Mouse (Mus musculus): Measurements from ENCODE around the gene Sparcl1.

DNA sequence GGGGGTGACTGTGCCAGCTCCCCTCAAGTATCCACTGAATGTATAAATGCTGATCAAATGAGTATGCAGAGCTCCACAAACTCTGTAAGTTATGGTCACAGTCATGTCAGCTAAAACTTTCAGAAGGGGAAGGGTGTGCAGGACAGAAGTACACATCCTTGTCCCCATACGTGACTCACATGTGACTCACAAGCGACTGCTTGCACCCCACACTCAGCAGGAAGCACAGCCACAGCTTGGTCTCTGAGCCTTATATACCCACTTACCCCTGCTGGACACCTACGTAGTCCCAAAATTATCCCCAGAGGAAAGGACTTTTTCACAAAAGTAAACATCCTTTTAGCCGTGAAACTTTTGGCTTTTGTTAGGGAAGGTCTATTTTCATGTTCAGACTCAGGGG, 20.2 kb upstream of the Sparcl1 start:
- TF ChIP-seq MYOD1 (IDR thresholded peaks at IDR 0.05; ENCODE audit: control insufficient read depth, insufficient read length, low read depth) (no peak), CTCF (IDR thresholded peaks at IDR 0.05; ENCODE audit: control insufficient read depth, insufficient read depth, insufficient read length) (no peak)

All from C2C12 (cell line).